Mouse (Mus musculus) central nervous system, embryonic 14 days (tissue): ENCODE measurements around the gene Htr1d. TPM values are rescaled to one million over a fixed set of nuclear protein-coding genes. Genes with fewer than 3 reads are reported as not detected.

Experiments
- polyA plus RNA-seq: library from polyadenylated mRNA; depleted of rRNA; stranded (reverse); fragments of >200 nt; gene quantifications from 2 replicates; pipeline ENCODE4 v1.2.3, GENCODE M21; 2012; rRNA removed

Gene Htr1d
- 0.22 and 0.64 TPM in 2 replicates for polyA plus RNA-seq

DNA sequence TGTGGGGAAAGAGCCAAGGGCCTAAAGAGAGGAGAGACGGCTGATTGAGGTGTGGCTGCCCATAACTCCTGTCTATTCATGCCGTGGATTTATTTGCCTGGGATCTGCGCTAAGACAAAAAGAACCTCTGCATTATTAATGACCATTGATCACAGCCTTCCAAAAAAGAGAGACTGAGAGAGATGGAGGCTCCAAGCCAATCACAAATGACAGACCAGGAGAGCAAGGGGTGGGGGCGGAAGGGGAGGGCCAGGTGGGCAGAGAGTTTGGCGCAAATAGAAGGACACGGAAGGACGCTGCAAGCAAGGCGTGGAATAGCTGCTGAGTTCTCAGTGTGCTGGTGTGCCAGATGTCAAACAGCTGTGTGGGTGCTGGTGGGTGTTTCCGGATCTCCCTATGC is at the start of gene Htr1d:
TSS of gene Htr1d (plus strand) at position 301 of the 400 bp plus-strand sequence.

DNA sequence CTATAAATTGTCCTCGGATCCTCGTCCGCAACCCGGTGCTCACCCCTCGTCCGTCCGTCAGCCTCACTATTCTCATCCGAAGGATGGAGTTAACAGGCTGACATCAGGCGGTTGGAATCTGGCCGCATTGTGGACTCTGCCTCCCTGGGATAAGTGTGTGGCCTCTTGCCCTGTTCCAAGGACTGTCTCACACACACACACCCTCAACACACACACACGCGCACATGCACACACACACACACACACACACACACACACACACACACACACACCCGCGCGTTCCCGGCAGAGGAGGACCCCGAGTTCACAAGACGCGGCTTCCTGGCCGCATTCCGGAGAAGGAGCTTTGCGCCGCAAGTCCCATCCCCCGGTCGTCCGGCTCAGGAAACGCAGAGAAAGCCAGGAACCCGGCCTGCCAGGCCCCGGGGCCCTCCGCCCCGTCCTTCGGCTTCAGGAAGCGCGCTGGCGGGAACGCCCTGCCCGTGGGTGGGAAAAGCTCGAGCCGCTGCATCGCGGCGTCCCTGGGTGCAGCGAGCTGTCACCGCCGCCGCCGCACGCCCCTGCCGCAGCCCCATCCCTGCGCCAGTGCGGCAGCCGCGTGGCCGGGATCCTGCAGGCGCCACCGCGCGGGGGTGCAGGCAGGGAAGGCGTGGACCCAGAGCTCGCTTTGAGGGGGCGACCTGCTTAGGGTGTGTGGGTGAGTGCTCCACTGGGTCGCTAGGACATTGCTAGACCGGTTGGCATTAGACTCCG is 38.9 kb downstream of the Htr1d start, which contains the start of gene 6030445D17Rik:
TSS of gene 6030445D17Rik (plus strand) at position 165 of the 753 bp plus-strand sequence.

DNA sequence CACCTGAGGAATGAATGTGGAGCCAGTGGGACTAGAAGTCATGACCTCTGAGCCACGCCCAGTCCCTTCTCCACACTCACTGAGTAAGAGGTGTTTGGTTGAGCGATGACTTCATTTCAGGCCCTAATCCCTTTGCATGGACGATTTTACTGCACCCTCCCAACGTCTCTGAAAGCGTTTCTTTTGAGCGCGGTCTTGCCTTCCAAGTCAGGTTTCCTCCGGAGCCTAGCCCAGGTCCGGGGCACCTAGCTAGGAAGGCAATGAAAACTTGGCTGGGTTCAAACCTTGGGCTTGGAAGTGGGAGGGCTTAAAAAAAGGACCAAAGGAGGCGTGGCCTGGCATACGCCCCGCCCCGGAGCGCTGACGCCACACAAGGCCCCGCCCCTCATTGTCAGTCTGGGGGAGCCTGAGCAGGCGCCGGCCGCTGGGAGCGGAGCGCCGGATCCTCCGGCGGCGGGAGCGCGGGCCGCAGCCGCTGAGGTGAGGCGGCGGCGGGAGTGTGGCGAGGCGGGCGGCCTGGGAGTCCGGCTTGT is 46.1 kb downstream of the Htr1d start, which contains the start of gene Luzp1:
TSS of gene Luzp1 (plus strand) at position 391 of the 533 bp plus-strand sequence.

Other genes with a start within 250 kb of the Htr1d start
- gene Asap3, start 217.2 kb upstream of the Htr1d start, polyA plus RNA-seq = 5.4 and 9.5 TPM in 2 replicates
- 1.0 and 3.6 TPM in 2 replicates for gene Tcea3, start 175.8 kb upstream of the Htr1d start, polyA plus RNA-seq
- gene Zfp46, start 138.8 kb upstream of the Htr1d start, polyA plus RNA-seq = 50.0 and 51.8 TPM in 2 replicates
- gene Hnrnpr, start 112.6 kb upstream of the Htr1d start, polyA plus RNA-seq = 169 and 188 TPM in 2 replicates
- gene 6030445D17Rik, start 38.7 kb downstream of the Htr1d start, polyA plus RNA-seq = 0.12 and 0.20 TPM in 2 replicates
- 12.9 and 13.1 TPM in 2 replicates for gene Luzp1, start 46.2 kb downstream of the Htr1d start, polyA plus RNA-seq
- 187 and 206 TPM in 2 replicates for gene Kdm1a, start 179.2 kb downstream of the Htr1d start, polyA plus RNA-seq
- gene Tex46, start 186.9 kb downstream of the Htr1d start, polyA plus RNA-seq = not detected in 2 replicates
- 0.09 and 0.15 TPM in 2 replicates for gene Lactbl1, start 199.1 kb downstream of the Htr1d start, polyA plus RNA-seq